Mouse (Mus musculus): Measurements from ENCODE around the gene Hoxb9. TPM values are rescaled to one million over a fixed set of nuclear protein-coding genes. Genes with fewer than 3 reads are reported as not detected.

Hoxb9 gene
- total and polyA plus RNA-seq, 2 experiments from 2014 or later = not detected

DNA sequence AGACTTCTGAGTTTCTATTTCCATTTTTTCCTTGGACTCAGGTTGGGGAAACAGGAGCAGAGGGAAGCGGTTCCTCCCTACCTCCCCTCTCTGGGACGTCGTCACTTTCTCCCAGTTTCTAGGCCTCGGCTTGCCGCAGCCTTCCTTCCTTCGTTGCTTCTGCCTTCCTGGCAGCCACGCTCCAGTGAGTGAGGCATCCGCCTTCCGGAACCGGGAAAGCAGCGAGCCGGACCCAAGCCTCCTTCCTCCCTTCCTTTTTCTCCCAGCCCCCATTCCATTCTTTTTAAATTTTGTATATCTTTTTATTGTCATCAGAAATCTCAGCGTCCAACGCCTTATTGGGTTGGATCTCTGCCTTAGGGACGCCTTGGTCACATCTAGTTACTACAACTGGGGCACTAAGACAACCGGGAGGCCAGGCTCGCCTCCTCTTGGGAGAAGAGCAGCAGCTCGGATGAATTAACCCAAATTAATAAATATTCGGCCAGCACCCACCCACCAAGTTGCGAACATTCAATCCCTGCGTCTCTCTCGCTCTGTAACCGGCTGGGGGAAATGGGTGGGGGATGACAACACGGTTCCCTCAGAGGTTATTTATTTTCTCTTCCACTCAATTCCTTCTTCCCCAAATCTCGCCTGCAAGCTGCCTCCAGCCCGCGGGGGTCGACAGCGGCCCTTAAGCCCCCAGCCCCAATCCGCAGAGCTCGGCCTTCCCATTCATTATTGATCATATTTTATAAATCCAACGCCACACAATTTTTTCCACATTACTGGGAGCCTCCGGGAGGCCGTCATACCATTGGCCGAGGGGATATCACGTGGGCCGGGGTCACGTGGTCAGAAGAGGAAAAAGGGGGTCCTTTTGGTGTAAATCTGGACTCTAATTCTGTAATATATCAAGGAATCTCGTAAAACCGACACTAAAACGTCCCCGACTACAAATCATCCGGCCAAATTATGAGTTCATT, 14.8 kb downstream of the Hoxb9 start, which contains the start of gene Hoxb7:
TSS of gene Hoxb7 (plus strand) at position 853 of the 968 bp plus-strand sequence.
- Histone ChIP-seq H3K4me3 (ENCODE audit: low read length) (peak within 1 kb of the TSS; percentile 24), H3K36me3 (ENCODE audit: insufficient read depth, low read length) (no peaks in the 10 kb centered on the region), H3K9me3 (ENCODE audit: low read length) (no peaks in the 10 kb centered on the region), H3K9ac (replicated peaks; ENCODE audit: low read length) (no peak within 1 kb of the TSS), H3K27ac (no peak within 1 kb of the TSS), H3K4me1 (ENCODE audit: insufficient read depth, low read length) (no peaks in the 10 kb centered on the region), H3K4me2 (ENCODE audit: low read depth, low read length) (peak within 1 kb of the TSS; percentile 38), H3K27me3 (ENCODE audit: insufficient read depth, low read length) (peaks cover 88% of the 10 kb centered on the region)
- TF ChIP-seq CTCF (IDR thresholded peaks at IDR 0.05; ENCODE audit: low read depth) = no peak
- 2% methylated on average over 43 of the region's 43 CpGs for WGBS
- ATAC-seq (no peak), DNase-seq (ENCODE audit: low spot score) (no peak)

DNA sequence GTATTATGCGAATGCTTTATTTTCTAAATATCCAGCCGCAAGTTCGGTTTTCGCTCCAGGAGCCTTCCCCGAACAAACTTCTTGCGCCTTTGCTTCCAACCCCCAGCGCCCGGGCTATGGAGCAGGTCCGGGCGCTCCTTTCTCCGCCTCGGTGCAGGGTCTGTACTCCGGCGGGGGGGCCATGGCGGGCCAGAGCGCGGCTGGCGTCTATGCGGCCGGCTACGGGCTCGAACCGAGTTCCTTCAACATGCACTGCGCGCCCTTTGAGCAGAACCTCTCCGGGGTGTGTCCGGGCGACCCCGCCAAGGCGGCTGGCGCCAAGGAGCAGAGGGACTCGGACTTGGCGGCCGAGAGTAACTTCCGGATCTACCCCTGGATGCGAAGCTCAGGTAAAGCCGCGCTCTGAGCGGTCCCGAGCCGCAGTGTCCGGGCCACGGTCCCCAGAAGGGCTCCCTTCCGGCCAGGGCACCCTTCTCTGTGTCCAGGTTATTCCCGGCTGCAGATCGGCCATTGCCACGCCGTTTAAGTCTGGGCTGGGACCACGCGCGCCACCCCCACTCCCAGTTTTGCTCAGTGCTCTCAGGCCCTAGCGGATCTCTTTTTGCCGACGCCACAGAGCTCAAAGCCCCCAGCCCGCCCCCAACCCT, 15.6 kb downstream of the Hoxb9 start:
- Histone ChIP-seq H3K36me3 (ENCODE audit: insufficient read depth, low read length) (no peaks in the 10 kb centered on the region), H3K27me3 (ENCODE audit: insufficient read depth, low read length) (peaks cover 87% of the 10 kb centered on the region), H3K9me3 (ENCODE audit: low read length) (no peaks in the 10 kb centered on the region), H3K4me3 (ENCODE audit: low read length) (peak overlapping the region; percentile 24), H3K4me2 (ENCODE audit: low read depth, low read length) (peak overlapping the region; percentile 38), H3K9ac (replicated peaks; ENCODE audit: low read length) (no peak overlapping the region), H3K27ac (no peak overlapping the region), H3K4me1 (ENCODE audit: insufficient read depth, low read length) (no peaks in the 10 kb centered on the region)
- ATAC-seq (no peak), DNase-seq (ENCODE audit: low spot score) (no peak)
- WGBS = 1% methylated on average over 55 of the region's 55 CpGs
- TF ChIP-seq CTCF (IDR thresholded peaks at IDR 0.05; ENCODE audit: low read depth) = no peak

DNA sequence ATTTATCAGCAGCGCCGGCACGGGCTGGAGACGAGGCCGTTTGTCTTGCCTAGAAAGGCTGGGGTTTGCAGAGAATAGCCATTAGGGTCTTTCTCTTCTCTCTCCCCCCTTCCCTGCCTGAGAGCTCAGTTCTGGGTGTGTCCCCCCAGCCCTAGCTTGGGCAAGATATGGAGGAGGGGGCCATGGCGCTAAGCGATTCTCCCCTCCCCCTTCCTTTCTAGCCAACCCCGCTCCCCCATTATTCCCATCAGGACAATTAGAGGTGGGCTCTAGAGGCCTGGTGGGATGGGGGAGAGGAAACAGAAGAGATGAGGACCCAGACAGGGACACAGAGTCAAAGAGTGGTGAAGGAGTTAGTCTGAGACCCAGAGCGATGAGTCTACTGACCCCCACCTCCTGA, 16.2 kb downstream of the Hoxb9 start:
- Histone ChIP-seq H3K36me3 (ENCODE audit: insufficient read depth, low read length) (no peaks in the 10 kb centered on the region), H3K4me2 (ENCODE audit: low read depth, low read length) (peak overlapping the region; percentile 38), H3K27me3 (ENCODE audit: insufficient read depth, low read length) (peaks cover 88% of the 10 kb centered on the region), H3K9ac (replicated peaks; ENCODE audit: low read length) (no peak overlapping the region), H3K27ac (no peak overlapping the region), H3K9me3 (ENCODE audit: low read length) (no peaks in the 10 kb centered on the region), H3K4me1 (ENCODE audit: insufficient read depth, low read length) (no peaks in the 10 kb centered on the region), H3K4me3 (ENCODE audit: low read length) (peak overlapping the region; percentile 24; the same call in 1 of the 2 replicates)
- DNase-seq (ENCODE audit: low spot score) (no peak), ATAC-seq (no peak)
- WGBS = under 1% methylated on average over 9 of the region's 9 CpGs
- TF ChIP-seq CTCF (IDR thresholded peaks at IDR 0.05; ENCODE audit: low read depth) = no peak

DNA sequence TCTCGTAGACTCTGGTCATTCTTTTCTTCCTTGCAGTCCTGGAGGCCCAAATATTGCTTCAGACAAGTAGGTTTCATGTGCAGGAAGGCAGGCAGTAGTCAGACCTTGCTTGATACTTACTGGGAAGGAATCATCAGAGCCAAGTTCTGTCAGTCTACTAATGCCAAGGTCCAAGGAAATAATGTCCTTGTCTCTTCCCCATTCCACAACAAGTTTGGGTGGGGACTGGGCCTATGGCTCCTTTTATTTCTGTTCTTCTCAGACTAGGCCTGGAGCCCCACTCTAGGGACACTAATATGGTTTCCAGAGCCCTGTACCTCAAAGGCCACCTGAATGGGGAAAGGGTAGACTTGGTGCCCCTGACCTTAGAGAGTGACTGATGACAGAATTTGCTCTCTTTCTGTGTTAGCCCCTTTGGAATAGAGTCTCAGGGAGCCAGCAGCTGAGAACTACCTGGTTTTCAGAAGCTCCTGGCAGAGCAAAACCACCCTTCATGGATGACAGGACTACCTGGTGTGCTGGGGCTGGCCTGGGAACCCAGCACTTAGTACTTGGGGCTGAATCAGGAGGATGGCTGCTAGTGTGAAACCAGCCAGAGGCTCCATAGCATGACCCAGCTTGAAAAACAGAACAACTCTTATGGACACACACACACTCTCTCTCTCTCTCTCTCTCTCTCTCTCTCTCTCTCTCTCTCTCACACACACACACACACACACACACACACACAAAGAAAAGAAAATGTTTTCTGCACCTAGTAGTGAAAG, 17.4 kb downstream of the Hoxb9 start:
- H3K36me3 ChIP-seq (ENCODE audit: insufficient read depth, low read length) = no peaks in the 10 kb centered on the region
- ATAC-seq = no peak
- WGBS = 13% methylated on average over 1 of the region's 1 CpGs
- no peak for DNase-seq (ENCODE audit: low spot score)
- H3K27me3 ChIP-seq (ENCODE audit: insufficient read depth, low read length) = peaks cover 86% of the 10 kb centered on the region
- H3K4me2 ChIP-seq (ENCODE audit: low read depth, low read length) = no peak overlapping the region
- no peak overlapping the region for H3K9ac ChIP-seq (replicated peaks; ENCODE audit: low read length)
- H3K27ac ChIP-seq = no peak overlapping the region
- H3K4me1 ChIP-seq (ENCODE audit: insufficient read depth, low read length) = no peaks in the 10 kb centered on the region
- TF ChIP-seq CTCF (IDR thresholded peaks at IDR 0.05; ENCODE audit: low read depth) = no peak
- no peaks in the 10 kb centered on the region for H3K9me3 ChIP-seq (ENCODE audit: low read length)
- H3K4me3 ChIP-seq (ENCODE audit: low read length) = no peak overlapping the region

DNA sequence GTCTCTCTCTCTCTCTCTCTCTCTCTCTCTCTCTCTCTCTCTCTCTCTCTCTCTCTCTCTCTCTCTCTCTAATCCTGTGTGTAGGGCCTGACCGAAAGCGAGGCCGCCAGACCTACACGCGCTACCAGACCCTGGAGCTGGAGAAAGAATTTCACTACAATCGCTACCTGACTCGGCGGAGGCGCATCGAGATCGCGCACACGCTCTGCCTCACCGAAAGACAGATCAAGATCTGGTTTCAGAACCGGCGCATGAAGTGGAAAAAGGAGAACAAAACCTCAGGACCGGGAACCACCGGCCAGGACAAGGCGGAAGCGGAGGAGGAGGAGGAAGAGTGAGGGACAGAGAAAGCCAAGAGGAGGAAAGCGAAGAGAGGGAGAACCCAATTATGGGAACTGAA, 18.0 kb downstream of the Hoxb9 start:
- Histone ChIP-seq H3K36me3 (ENCODE audit: insufficient read depth, low read length) (no peaks in the 10 kb centered on the region), H3K4me2 (ENCODE audit: low read depth, low read length) (no peak overlapping the region), H3K27ac (no peak overlapping the region), H3K27me3 (ENCODE audit: insufficient read depth, low read length) (peaks cover 84% of the 10 kb centered on the region), H3K9ac (replicated peaks; ENCODE audit: low read length) (no peak overlapping the region), H3K4me1 (ENCODE audit: insufficient read depth, low read length) (no peaks in the 10 kb centered on the region), H3K9me3 (ENCODE audit: low read length) (no peaks in the 10 kb centered on the region), H3K4me3 (ENCODE audit: low read length) (no peak overlapping the region)
- 9% methylated on average over 21 of the region's 21 CpGs for WGBS
- DNase-seq (ENCODE audit: low spot score) (no peak), ATAC-seq (no peak)
- no peak for TF ChIP-seq CTCF (IDR thresholded peaks at IDR 0.05; ENCODE audit: low read depth)

DNA sequence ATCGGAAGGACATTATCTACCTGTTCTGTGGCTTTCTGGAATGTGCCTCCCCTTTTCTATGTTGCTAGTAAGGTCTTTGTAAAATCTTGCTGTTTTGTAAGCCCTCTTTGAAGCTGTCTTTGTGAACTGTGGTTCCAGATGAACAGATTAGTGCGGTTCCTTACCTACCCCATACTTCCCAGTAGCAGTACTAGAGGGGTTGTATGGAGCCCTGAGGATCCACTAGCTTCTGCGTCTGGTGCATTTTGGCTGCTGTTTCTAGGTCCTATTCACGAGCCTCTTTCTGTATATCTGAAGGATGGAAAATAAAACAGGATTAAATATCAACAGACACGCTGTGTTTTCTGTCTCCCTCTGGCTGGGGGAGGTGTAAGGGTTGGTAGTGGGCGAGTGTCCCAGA, 18.6 kb downstream of the Hoxb9 start:
- no peak for TF ChIP-seq CTCF (IDR thresholded peaks at IDR 0.05; ENCODE audit: low read depth)
- no peak for ATAC-seq
- WGBS = 8% methylated on average over 6 of the region's 6 CpGs
- Histone ChIP-seq H3K9ac (replicated peaks; ENCODE audit: low read length) (no peak overlapping the region), H3K4me3 (ENCODE audit: low read length) (no peak overlapping the region), H3K27me3 (ENCODE audit: insufficient read depth, low read length) (peaks cover 85% of the 10 kb centered on the region), H3K27ac (no peak overlapping the region), H3K4me1 (ENCODE audit: insufficient read depth, low read length) (no peaks in the 10 kb centered on the region), H3K9me3 (ENCODE audit: low read length) (no peaks in the 10 kb centered on the region), H3K36me3 (ENCODE audit: insufficient read depth, low read length) (no peaks in the 10 kb centered on the region), H3K4me2 (ENCODE audit: low read depth, low read length) (no peak overlapping the region)
- no peak for DNase-seq (ENCODE audit: low spot score)
